Mouse (Mus musculus) adrenal gland, postnatal 10 days (tissue): Measurements from ENCODE around the gene Tpsg1. TPM values are rescaled to one million over a fixed set of nuclear protein-coding genes. Genes with fewer than 3 reads are reported as not detected.

ENCODE experiments used
- DNase-seq: peaks from one replicate; pipeline ENCODE4 v3.0.0; 2021; ENCODE audit warnings: mixed read lengths
- long read RNA-seq, 2 experiments: library from polyadenylated mRNA; stranded (forward); transcript quantifications; one replicate each; pipeline ENCODE4 v2.0.0; 2021
- total RNA-seq, 2 experiments: library from RNA; stranded (reverse); gene quantifications; 2 replicates each; pipeline ENCODE4 v1.2.3; 2021

The Tpsg1 gene
- not detected for total RNA-seq
- long read RNA-seq, experiment 1 = 0 reads
- long read RNA-seq, experiment 2 = 0 reads

- DNase-seq = no peak
Measured at GRCm38 (mm10) chr17:25368973-25369372, at the start of gene Tpsg1. Tpsg1 (plus strand) TSS chr17:25369273.

DNA sequence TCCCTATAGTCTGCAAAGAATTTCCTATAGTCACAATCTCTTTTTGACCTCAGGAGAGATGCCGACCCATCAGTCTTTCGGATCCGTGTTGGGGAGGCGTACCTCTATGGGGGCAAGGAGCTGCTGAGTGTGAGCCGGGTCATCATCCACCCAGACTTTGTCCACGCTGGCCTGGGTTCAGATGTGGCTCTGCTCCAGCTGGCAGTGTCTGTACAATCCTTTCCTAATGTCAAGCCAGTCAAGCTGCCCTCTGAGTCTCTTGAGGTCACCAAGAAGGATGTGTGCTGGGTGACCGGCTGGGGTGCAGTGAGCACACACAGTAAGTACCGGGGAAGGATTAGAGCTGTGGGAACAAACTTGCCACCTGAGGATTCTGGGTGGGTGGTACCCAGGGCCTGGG is 48.3 kb upstream of the Tpsg1 start:
- DNase-seq = no peak

DNA sequence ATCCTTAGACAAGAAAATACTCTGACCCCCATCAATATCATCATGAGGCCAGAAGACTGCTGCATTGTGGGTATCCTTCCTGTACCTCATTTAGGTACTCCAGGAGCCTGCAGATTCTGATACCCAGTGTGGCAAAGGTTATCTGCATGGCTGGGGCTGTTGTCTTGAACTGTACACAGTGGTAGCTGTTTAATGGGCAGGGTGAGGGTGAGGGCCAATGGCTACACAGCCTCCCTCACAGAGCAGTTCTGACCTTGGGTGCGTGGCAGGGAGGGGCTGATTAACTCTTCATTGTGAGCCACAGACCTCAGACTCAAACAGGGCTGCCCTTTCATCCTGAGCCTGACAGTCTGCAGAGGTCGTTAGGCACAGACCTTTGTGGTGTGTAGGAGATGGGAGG is 46.1 kb upstream of the Tpsg1 start:
- DNase-seq = no peak

GRCm38 (mm10) chr17:25332321-25332720 is 36.8 kb upstream of the Tpsg1 start:
- no peak for DNase-seq

DNA sequence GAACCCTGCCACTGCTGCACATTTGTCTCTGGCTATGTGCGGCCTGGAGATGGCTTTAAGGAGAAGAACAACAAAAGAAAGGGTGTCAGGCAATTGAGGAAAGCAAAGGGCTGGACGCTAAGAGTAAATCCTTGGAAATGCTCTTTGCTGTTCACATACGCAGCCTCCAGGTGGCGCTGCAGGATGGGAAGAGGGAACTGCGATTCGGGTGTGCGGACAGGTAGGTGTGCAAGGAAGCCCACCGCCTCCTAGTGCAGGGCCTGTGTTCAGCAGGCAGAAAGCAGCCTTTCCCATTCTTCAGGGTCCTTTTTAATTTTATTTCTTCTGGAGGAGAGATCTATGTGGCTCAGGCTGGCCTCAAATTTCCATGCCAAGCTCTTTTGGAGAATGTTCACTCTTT is 35.1 kb upstream of the Tpsg1 start:
- peak; percentile 80 for DNase-seq

DNA sequence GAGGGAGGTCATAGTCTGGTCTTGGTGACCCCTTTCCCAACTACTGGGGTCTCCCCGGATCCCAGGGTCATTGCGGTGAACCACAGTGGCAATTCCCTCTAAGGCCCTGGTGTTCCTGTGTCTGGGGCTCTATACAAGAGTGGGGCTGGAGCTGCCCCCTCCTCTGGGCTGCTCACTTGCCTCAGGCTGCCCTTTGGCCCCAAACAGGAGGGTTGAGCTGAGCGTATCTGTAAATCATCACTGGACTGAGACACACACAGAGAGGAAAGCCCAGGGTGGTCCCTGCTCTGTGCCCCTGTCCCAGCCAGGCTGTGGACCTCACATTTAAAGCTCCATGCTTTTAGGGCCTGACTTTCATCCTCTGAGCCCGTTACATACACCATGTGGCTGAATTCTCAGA is 30.9 kb upstream of the Tpsg1 start:
- no peak for DNase-seq

DNA sequence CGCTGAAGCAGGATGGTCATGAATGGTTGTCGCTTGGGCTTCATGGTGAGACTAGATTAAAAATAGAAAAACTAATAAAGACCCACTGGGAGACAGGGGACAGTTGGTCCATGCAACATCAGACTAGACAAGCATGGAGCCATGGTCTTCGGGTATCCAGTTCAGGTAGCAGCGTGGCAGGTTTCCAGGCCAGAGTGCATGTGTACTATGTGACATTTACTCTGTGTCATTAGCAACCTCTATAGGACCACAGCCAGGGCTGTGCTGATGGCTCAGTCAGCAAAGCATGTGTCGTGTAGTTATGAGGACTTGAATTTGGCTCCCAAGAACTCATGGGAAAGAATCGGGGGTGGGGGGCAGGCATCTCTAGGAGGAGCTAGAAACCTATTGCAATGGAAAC is 29.1 kb upstream of the Tpsg1 start:
- no peak for DNase-seq

GRCm38 (mm10) chr17:25341490-25341889 is 27.6 kb upstream of the Tpsg1 start:
- no peak for DNase-seq

DNA sequence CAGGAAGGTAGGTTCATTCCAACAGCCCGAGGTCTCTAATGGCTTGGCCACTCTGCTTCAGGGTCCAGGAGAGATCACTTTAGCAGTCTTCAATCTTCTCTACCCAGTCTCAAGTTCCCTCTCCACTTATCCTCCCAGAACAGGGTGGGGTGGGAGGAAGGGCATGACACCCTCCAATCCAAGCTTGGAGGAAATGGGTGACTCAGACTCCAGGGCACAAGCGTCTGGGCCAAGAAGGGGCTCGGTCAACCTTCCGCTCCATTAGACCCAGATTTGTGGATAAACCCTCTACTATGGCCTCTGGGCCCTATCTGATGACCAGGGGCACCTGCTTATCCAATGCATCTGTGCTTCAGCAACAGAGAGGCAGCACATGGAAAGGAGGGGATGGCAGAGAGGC is 23.6 kb upstream of the Tpsg1 start, which contains the start of gene Tpsab1:
Tpsab1 (minus strand) TSS at position 101 of the 400 bp plus-strand sequence.
- DNase-seq = no peak

- DNase-seq = no peak
Measured at GRCm38 (mm10) chr17:25361291-25361690, 7.8 kb upstream of the Tpsg1 start.

DNA sequence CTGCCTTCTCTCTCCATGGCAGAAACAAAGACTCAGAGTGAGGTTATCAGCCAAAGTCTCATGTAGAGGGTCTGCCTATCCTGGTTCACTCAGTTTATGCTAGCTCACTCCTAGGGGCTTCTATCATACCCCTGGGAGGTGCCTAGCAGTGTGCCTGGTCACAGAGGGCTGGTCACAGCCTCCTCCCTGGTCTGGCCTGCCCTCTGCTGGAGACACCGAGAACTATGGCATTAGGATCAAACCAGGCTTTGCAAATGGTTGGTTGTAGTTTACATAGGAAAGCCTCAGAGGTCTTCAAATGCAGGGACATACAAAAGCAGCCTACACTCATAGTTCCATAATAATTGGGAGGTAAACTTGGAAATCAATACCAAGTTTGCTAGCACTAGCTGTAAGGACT is 5.3 kb upstream of the Tpsg1 start:
- peak; percentile 79 for DNase-seq

- DNase-seq = no peak
Measured at GRCm38 (mm10) chr17:25366005-25366404, 3.1 kb upstream of the Tpsg1 start, which contains the start of gene Tpsb2. Tpsb2 (plus strand) TSS chr17:25366305.

DNA sequence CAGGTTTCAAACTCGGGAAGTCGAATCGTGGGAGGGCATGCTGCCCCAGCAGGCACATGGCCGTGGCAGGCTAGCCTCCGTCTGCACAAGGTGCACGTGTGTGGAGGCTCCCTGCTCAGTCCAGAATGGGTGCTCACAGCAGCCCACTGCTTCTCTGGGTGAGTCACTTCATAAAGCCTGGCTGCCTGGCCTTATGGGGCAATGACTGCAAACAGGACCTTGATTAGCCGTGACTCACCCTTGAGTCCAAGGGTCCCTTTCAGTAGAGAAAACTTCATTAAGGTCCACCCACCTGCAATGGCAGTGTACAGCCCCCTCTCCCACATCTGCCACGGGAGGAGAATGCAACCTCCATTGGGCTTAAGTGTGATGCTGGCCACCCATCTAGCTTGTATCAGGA is 3.4 kb downstream of the Tpsg1 start:
- peak; percentile 57 for DNase-seq

DNA sequence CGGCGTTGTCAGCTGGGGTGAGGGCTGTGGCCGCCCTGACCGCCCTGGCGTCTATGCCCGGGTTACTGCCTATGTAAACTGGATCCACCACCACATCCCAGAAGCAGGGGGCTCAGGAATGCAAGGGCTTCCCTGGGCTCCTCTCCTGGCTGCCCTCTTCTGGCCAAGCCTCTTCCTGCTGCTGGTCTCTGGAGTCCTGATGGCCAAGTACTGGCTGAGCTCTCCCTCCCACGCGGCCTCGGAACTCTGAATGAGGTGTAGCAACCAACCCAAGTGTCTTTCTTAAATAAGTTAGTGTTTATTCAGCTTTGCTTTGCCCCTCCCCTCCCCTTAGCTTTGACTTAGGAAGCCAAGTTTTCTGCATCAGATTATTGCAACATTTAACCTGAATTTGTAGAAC is 4.9 kb downstream of the Tpsg1 start:
- DNase-seq = peak; percentile 52

DNA sequence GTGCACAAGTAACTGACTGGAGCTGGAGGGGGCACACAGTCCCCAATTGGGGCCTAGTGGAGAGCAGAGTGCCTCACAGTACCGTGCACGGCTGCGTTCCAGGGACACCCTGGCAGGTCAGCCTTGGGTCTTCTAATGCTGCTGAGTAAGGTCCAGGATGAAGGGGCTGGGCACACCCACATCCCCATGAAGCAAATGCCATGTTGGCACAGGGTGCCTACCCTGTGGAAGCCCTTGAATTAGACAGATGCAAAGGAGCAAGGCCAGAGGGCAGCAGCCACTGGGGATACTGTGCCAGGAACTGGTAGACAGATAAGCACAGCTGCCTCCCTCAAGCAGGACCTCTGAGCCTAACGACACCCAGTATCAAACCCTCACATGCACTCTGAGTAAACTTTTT is 25.5 kb downstream of the Tpsg1 start:
- peak; percentile 38 for DNase-seq

DNA sequence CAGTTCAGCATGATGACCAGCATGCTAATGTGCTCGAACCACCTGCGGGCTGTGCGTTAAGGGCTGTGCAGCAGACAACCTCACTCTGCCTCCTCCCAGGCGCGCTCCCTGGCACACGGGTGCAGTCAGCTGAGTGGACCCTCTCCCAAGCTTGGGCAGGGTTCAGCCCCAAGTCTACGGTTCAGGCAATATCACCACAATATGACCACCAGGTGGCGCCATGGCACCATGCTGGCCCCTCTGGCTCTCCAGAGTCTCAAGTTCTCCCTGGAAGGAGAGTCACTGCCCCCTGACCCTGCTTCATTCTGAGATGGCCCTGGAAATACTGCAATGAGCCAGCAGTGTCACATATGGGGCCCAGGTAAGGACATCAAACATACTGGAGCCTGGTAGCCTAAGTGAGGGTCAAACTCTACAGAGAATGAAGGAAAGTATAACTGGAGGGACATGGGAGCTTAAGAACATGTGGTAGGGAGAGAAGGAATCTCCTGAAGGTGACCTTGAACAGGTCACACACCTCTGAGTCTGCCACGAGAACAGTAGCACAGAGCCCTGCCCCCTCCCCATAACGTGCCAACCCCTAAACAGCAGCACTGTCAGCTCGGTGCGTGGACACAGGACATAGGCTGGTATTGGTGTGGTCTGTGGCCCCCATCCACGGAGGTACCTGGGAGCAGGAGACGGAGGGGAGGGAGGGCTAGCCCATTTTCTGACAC is 28.9 kb downstream of the Tpsg1 start:
- peak; percentile 91 for DNase-seq

DNA sequence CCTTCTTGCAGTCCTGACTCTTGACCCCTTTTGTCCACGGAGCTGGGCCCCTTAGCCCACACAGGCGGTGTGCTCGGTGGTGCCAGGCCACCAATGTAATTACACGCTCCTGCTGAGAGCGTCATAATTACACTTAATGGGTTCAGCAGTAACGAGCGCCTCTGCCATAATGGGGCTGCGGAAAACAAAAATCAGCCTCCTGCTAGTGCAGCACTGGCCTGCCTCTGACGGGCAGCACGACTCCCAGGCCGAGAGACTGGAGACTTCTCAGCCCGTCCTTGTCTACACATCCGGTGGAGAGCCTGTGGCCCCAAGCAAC is 29.4 kb downstream of the Tpsg1 start:
- DNase-seq = no peak

DNA sequence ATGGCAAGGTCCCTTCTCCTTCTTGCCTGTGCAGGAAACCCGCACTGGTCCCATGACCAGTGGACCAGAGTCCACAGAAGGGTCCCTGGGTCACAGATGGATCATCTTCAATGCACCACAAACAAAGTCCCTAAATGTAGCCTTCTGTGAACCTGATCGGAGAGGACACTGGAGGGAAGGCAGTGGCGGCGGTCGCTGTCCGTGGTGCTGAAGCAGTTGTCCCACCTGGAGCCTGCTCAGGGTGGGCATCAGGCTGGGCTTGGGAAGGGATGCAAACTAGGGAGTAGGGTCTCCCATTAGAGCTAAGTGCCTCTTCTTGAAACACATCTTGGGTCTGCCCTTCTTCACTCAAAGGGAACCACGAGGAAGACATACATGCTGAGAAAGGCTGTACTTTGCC is 31.4 kb downstream of the Tpsg1 start:
- DNase-seq = peak; percentile 78

- no peak for DNase-seq
Measured at GRCm38 (mm10) chr17:25401491-25401890, 32.4 kb downstream of the Tpsg1 start.

DNA sequence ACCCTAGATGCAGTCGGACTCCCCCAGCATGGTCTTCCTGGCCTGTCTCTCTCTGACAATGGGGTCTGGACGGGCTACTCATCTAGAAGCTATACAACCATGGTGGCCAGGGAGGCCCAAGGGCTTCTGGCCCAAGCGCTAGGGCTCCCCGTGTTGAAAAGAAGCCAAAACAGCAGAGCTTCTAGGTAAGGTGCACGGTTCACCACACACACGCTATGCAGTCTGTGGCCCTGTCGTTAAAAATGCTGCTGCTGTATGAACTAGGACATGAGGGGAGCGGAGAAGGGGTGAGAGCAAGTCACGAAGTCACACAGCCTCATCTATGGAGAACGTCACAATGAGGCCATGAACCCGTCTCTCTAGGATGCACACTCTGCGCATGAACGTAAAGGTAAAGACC is 33.2 kb downstream of the Tpsg1 start:
- no peak for DNase-seq

DNA sequence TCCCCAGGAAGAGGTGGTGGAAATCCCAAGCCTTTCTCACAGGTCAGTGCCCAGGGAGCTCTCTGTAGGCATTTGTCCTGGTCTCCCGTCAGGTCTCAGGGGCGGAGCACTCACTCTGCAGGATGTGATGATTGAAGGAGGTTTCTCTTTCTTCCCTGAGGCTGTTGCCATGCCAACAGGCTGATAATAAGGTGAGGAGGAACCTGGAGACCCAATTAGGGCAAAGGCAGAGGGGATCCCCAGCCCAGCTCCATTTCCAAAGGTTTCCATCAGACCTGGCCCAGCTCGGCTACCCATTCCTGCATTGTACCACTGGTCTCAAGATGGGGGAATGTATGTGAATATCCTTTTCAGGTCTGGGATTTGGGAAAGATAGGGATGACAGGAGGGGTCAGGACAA is 35.1 kb downstream of the Tpsg1 start:
- no peak for DNase-seq

DNA sequence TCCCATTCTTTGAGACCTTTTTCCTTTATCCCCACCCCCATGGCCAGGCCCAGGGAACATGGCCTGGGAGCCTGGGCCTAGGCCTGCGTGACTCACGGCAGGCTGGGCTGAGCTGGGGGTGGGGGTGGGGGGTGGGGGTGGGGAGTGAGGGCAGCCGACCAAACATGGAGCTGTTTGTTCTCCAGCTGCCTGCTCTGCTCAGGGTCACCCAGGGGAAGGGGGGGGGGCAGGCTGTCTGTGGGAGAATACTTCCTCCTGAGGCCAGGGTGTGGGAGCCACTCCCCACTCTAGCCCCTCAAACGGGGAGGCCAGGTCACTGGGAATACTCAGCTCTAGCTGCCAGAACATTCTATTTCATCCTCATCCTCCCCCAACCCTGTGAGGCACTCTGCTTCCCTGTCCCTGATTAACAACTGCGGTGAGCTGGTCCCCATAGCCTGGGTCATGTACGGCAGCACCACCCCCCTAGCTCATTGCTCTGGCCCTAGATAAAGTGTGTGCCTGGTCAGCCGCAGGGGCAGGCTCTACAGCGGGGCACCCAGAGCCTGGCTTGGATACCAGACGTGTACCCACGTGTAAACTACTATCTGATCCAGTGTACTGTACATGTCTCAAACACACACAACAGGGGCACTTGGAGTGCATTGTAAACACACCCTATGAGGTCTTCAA is 36.3 kb downstream of the Tpsg1 start:
- peak; percentile 61 for DNase-seq

DNA sequence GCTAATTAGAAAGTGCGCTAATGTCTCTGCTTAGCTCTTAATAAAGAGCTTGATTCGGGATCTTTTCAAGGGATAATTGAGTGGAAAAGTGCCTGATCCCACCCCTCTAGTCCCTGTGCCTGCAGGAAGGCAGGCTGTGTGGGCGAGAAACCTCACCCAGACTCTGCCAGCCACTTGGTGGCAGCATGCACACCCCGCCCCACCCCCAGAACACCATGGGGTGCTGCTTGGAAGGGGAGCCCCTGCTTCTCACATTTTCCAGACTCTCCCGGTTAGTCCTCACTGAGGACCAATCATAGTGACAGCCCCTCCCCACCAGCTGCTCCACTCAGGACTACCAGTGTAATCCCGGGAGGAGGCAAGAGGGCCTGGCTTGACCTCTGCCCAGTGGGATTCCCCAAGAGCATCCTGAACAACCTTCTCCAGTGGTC is 37.0 kb downstream of the Tpsg1 start:
- DNase-seq = peak; percentile 47

DNA sequence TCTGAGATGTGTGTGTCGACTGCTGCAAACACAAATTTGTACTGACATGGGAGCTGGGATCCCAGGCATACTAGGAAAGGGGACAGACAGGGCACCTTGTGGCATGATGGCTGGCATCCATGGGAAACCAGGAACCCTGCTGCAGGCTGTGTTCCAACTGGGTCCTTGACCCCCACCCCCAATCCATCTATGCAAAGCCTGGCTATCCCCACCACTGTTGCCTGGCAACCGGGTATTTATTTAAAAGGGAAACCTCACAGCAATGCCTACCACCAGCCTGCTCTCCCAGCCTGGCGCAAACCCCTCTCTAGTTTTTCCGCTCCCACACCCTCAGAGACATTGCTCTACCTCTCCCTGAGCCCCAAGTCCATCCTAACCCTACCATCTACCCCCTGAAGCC is 38.3 kb downstream of the Tpsg1 start:
- DNase-seq = peak; percentile 40
